Mouse (Mus musculus) intestine, postnatal 0 days (tissue): ENCODE measurements around the gene Sgsm1. TPM values are rescaled to one million over a fixed set of nuclear protein-coding genes. Genes with fewer than 3 reads are reported as not detected.

Experiments used
- ATAC-seq: fragments of 200-750 bp; cut with Nextera tagmentation; 2 replicates; pipeline ENCODE4 v1.8.0; 2017; ENCODE audit warnings: mild to moderate bottlenecking, moderate TSS enrichment, moderate library complexity
- H3K27ac ChIP-seq: fragments of 300-500 bp; sonication (generic); 2 replicates; pipeline ENCODE4 v1.5.1; 2014; ENCODE audit warnings: mild to moderate bottlenecking, low read depth, low read length, moderate library complexity
- H3K27me3 ChIP-seq: fragments of 300-500 bp; sonication (generic); replicated peaks from 2 replicates; pipeline ENCODE4 v1.6.1; 2014; ENCODE audit warnings: low read length, mixed read lengths; ENCODE audit not compliant: control insufficient read depth, insufficient read depth
- H3K36me3 ChIP-seq: fragments of 300-500 bp; sonication (generic); 2 replicates; pipeline ENCODE4 v1.6.1; 2014; ENCODE audit warnings: mild to moderate bottlenecking, moderate library complexity; ENCODE audit not compliant: control insufficient read depth, insufficient read depth
- H3K4me1 ChIP-seq: fragments of 300-500 bp; sonication (generic); replicated peaks from 2 replicates; pipeline ENCODE4 v1.6.1; 2014; ENCODE audit warnings: antibody characterized with exemption, low read length, mixed read lengths; ENCODE audit not compliant: control insufficient read depth, insufficient read depth
- H3K4me2 ChIP-seq: fragments of 300-500 bp; sonication (generic); replicated peaks from 2 replicates; pipeline ENCODE4 v1.6.1; 2014; ENCODE audit warnings: low read depth, mild to moderate bottlenecking, moderate library complexity
- H3K4me3 ChIP-seq: fragments of 300-500 bp; sonication (generic); 2 replicates; pipeline ENCODE4 v1.5.1; 2014; ENCODE audit warnings: low read depth, low read length
- H3K9ac ChIP-seq: fragments of 300-500 bp; sonication (generic); 2 replicates; pipeline ENCODE4 v1.6.1; 2014; ENCODE audit warnings: mild to moderate bottlenecking, low read depth, low read length
- H3K9me3 ChIP-seq: fragments of 300-500 bp; sonication (generic); 2 replicates; pipeline ENCODE4 v1.6.1; 2016; ENCODE audit warnings: mixed run types; ENCODE audit not compliant: control insufficient read depth
- CTCF ChIP-seq: sonication (generic); IDR thresholded peaks from 2 replicates; pipeline ENCODE4 v1.5.1; 2016; ENCODE audit warnings: low read depth, mild to moderate bottlenecking, control low read depth, antibody characterized with exemption, moderate library complexity
- WGBS: fragments of 180-500 bp; shearing (Covaris S2); extraction: QIAGEN DNeasy Blood & Tissue Kit; methylation state at CpG from one replicate; pipeline ENCODE4 v1.1.7; 2014; 5-methylcytosine and 5-hydroxymethylcytosine counted together
- polyA plus RNA-seq: library from polyadenylated mRNA; unstranded; fragments of >200 nt; fragmentation: Nextera tagmentation; extraction: Ambion mirVana; gene quantifications from 2 replicates; pipeline ENCODE4 v1.2.1, GENCODE M21; 2015

Sgsm1 gene
- polyA plus RNA-seq, 1 experiment from 2014 or later: 4.0 TPM

- no peaks in the 10 kb centered on the region for H3K9me3 ChIP-seq
- no peak overlapping the region for H3K4me2 ChIP-seq
- H3K9ac ChIP-seq: no peak overlapping the region
- peaks cover 23% of the 10 kb centered on the region for H3K27me3 ChIP-seq
- no peak overlapping the region for H3K27ac ChIP-seq
- H3K4me1 ChIP-seq: no peaks in the 10 kb centered on the region
- ATAC-seq: no peak
- WGBS: 41% methylated on average over 14 of the region's 14 CpGs
- TF ChIP-seq CTCF: no peak
- no peak overlapping the region for H3K4me3 ChIP-seq
- H3K36me3 ChIP-seq: no peaks in the 10 kb centered on the region
These were observed 20.4 kb downstream of the Sgsm1 start for GRCm38 (mm10) chr5:113290149-113290548.

DNA sequence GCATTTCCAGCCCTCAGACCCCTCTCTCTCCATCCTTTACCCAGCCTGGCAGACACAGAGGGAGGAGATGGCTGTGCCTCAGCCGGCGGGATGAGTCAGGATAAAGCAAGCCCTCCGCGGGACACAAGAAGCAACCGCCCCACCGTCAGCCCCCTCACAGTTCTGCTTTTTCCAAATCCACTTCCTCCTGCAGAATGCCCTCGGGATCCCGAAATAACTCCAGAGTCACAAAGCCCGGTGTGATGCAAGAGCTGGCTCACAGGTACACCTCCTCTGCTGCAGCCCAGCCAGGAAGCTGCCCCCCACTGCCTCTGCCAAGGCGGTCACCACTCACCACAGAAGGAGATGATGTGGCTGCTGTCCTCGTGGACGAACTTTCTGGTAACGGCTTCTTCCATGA, 22.1 kb downstream of the Sgsm1 start:
- Histone ChIP-seq H3K27me3 (peaks cover 23% of the 10 kb centered on the region), H3K4me2 (no peak overlapping the region), H3K4me3 (no peak overlapping the region), H3K9ac (no peak overlapping the region), H3K27ac (no peak overlapping the region), H3K9me3 (no peaks in the 10 kb centered on the region), H3K36me3 (no peaks in the 10 kb centered on the region), H3K4me1 (no peaks in the 10 kb centered on the region)
- ATAC-seq: no peak
- TF ChIP-seq CTCF: no peak
- WGBS: 49% methylated on average over 13 of the region's 13 CpGs

DNA sequence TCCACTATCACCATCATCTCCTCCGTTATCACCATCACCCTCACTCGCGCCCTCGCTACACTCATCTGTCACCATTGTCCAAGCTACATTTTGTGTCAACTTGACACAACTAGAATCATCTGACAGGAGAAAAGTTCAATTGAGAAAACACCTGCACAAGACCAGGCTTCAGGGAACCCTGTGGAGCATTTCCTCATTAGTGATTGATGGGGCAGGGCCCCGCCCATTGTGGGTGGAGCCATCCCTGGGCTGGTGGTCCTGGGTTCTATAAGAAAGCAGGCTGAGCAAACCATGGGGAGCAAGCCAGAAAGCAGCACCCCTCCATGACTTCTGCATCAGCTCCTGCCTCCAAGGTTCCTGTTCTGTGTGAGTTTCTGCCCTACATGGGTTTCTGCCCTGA, 22.8 kb downstream of the Sgsm1 start:
- Histone ChIP-seq H3K36me3 (no peaks in the 10 kb centered on the region), H3K4me2 (no peak overlapping the region), H3K27ac (no peak overlapping the region), H3K4me1 (no peaks in the 10 kb centered on the region), H3K9me3 (no peaks in the 10 kb centered on the region), H3K27me3 (peaks cover 23% of the 10 kb centered on the region), H3K9ac (no peak overlapping the region), H3K4me3 (no peak overlapping the region)
- WGBS: 57% methylated on average over 5 of the region's 5 CpGs
- TF ChIP-seq CTCF: no peak
- no peak for ATAC-seq

- H3K27ac ChIP-seq: no peak overlapping the region
- no peaks in the 10 kb centered on the region for H3K36me3 ChIP-seq
- no peak for ATAC-seq
- peak overlapping the region; percentile 16; the same call in 1 of the 2 replicates for H3K4me3 ChIP-seq
- 4% methylated on average over 58 of the region's 60 CpGs for whole genome bisulfite sequencing
- peak overlapping the region; percentile 48 for H3K4me2 ChIP-seq
- peaks cover 23% of the 10 kb centered on the region for H3K27me3 ChIP-seq
- H3K9me3 ChIP-seq: no peaks in the 10 kb centered on the region
- no peak overlapping the region for H3K9ac ChIP-seq
- no peaks in the 10 kb centered on the region for H3K4me1 ChIP-seq
- TF ChIP-seq CTCF: peak; percentile 80
These were observed 23.7 kb downstream of the Sgsm1 start for GRCm38 (mm10) chr5:113286591-113287520.

DNA sequence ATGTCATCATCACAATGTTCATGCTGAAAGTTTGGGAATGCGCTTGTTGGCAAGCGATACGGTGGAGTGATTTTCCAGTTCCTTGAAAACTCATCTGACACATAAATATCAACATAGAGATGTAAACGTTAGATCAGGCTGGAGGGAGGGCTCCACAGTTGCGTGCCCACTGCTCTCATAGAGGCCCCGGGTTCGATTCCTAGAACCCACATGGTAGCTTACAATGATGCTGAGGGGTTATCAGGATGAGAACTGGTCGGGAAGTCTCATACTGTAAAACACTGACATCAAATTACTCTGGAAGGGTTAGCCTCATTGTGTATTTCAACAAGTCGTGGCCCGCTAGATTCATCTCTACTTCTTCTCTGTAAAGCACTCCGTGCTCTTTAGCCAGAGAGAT, 24.5 kb downstream of the Sgsm1 start:
- no peak overlapping the region for H3K27ac ChIP-seq
- no peak overlapping the region for H3K4me2 ChIP-seq
- TF ChIP-seq CTCF: no peak
- no peaks in the 10 kb centered on the region for H3K36me3 ChIP-seq
- no peak overlapping the region for H3K4me3 ChIP-seq
- ATAC-seq: no peak
- peaks cover 23% of the 10 kb centered on the region for H3K27me3 ChIP-seq
- H3K9ac ChIP-seq: no peak overlapping the region
- no peaks in the 10 kb centered on the region for H3K4me1 ChIP-seq
- WGBS: 64% methylated on average over 11 of the region's 11 CpGs
- H3K9me3 ChIP-seq: no peaks in the 10 kb centered on the region

- Histone ChIP-seq H3K9me3 (no peaks in the 10 kb centered on the region), H3K36me3 (no peaks in the 10 kb centered on the region), H3K27me3 (peaks cover 23% of the 10 kb centered on the region), H3K27ac (no peak overlapping the region), H3K4me2 (no peak overlapping the region), H3K4me1 (no peaks in the 10 kb centered on the region), H3K4me3 (no peak overlapping the region), H3K9ac (no peak overlapping the region)
- TF ChIP-seq CTCF: peak; percentile 31; the same call in 1 of the 2 replicates
- WGBS: 70% methylated on average over 16 of the region's 16 CpGs
- ATAC-seq: no peak
These were observed 25.0 kb downstream of the Sgsm1 start for GRCm38 (mm10) chr5:113285541-113285940.
